Mouse (Mus musculus): Measurements from ENCODE around the gene Plekhg5. TPM values are rescaled to one million over a fixed set of nuclear protein-coding genes. Genes with fewer than 3 reads are reported as not detected.

Plekhg5 gene
- polyA plus RNA-seq, 1 experiment from 2014 or later = 8.2 TPM

DNA sequence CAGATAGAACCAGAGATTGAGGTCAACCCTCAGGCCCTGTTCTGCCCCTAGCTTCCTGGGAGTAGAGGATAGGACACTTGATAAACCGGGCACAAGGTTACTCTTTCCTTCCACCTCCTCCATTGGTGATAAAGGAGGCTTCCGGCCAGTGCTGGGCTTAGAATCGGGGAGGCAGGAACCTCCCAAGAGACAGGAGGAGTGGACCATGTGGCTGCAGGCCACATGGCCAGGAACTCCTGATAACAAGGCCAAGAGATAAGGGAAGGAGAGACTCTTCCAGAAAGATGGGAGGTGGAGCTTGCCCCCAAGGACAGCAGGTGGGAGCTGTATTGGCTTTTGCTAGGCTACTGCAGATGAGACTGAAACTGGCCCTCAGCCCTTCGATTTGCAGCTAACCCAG, 78.2 kb downstream of the Plekhg5 start:
- H3K4me3 ChIP-seq (ENCODE audit: low read depth, low read length) = no peak overlapping the region
- H3K9ac ChIP-seq (ENCODE audit: low read length) = no peak overlapping the region
- DNase-seq (ENCODE audit: low spot score) (no peak), ATAC-seq (replicated peaks; ENCODE audit: low FRiP score) (no peak)
- no peak overlapping the region for H3K4me2 ChIP-seq (ENCODE audit: low read depth, low read length, severe bottlenecking)
- no peak overlapping the region for H3K27ac ChIP-seq (ENCODE audit: low read depth, low read length)
- H3K36me3 ChIP-seq (ENCODE audit: control insufficient read depth, insufficient read depth, low read length) = no peaks in the 10 kb centered on the region
- peaks cover 6% of the 10 kb centered on the region for H3K4me1 ChIP-seq (replicated peaks; ENCODE audit: control insufficient read depth, insufficient read depth, low read length)
- peaks cover 44% of the 10 kb centered on the region for H3K27me3 ChIP-seq (ENCODE audit: control insufficient read depth, insufficient read depth, low read length)
- H3K9me3 ChIP-seq (ENCODE audit: control insufficient read depth, low read length) = no peaks in the 10 kb centered on the region
- 75% methylated on average over 4 of the region's 4 CpGs for WGBS

DNA sequence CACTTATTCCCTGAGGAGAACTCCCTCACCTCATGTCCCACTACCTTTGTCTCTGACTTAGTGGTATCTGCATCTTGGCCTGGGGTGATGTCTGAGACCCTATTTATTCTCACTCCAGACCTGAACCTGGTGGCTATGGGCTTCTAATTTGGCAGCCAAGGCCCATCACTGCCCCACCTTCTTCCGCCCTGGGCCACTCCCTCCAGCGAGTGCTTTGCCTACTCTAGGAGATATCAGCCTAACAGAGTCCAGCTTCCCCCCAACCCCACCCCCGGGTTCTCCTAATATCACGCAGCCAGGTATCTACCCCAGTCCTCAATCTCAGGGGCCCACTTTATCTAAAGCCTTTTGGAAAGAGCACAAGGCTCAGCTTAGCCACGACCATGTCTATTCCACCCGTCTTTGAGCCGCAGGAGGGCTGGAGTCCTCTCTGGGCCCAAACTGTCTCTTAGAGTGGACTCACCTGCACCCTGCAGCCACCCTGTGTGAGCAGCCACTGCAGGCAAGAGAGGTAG, 79.2 kb downstream of the Plekhg5 start:
- no peaks in the 10 kb centered on the region for H3K36me3 ChIP-seq (ENCODE audit: control insufficient read depth, insufficient read depth, low read length)
- H3K9ac ChIP-seq (ENCODE audit: low read length) = no peak overlapping the region
- H3K27me3 ChIP-seq (ENCODE audit: control insufficient read depth, insufficient read depth, low read length) = peaks cover 44% of the 10 kb centered on the region
- DNase-seq (ENCODE audit: low spot score) = no peak
- H3K4me2 ChIP-seq (ENCODE audit: low read depth, low read length, severe bottlenecking) = peak overlapping the region; percentile 61
- no peak; the same call in 1 of the 2 replicates for ATAC-seq (replicated peaks; ENCODE audit: low FRiP score)
- peak overlapping the region; percentile 32 for H3K4me3 ChIP-seq (ENCODE audit: low read depth, low read length)
- WGBS = 14% methylated on average over 7 of the region's 7 CpGs
- H3K4me1 ChIP-seq (replicated peaks; ENCODE audit: control insufficient read depth, insufficient read depth, low read length) = peaks cover 6% of the 10 kb centered on the region
- H3K27ac ChIP-seq (ENCODE audit: low read depth, low read length) = no peak overlapping the region
- H3K9me3 ChIP-seq (ENCODE audit: control insufficient read depth, low read length) = no peaks in the 10 kb centered on the region

DNA sequence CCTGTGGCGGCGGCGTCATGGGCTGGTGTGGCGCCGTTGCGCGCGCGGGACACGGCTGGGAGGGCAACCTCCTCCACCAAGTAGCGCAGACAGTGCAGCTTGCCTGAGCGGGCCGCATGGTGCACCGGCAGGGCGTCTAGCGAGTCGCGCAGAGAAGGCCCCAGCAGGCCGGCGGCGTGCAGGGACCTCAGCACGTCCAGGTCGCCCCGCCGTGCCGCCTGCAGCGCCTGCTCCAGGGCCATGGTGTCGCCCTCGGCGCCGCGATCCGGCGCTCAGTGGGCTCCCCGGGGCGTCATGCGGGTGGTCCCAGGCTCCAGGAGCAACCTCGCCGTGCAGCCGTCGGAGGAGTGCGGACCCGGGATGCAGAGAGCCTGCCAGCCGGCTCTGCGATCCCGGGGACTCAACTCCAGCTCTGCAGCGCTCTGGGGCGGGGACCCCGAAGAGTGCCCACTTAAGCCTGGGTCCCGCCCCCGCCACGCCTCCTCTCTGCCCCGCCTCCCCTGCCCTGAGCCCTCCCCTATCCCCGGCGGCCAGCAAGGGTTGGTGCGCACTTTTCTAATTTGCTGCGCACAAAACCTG, 79.8 kb downstream of the Plekhg5 start, which contains the start of gene Espn:
TSS of gene Espn (minus strand) at position 406 of the 579 bp plus-strand sequence.
- Histone ChIP-seq H3K4me1 (replicated peaks; ENCODE audit: control insufficient read depth, insufficient read depth, low read length) (peaks cover 6% of the 10 kb centered on the region), H3K9ac (ENCODE audit: low read length) (no peak within 1 kb of the TSS), H3K4me2 (ENCODE audit: low read depth, low read length, severe bottlenecking) (peak within 1 kb of the TSS; percentile 61), H3K4me3 (ENCODE audit: low read depth, low read length) (peak within 1 kb of the TSS; percentile 32), H3K9me3 (ENCODE audit: control insufficient read depth, low read length) (no peaks in the 10 kb centered on the region), H3K36me3 (ENCODE audit: control insufficient read depth, insufficient read depth, low read length) (no peaks in the 10 kb centered on the region), H3K27ac (ENCODE audit: low read depth, low read length) (no peak within 1 kb of the TSS), H3K27me3 (ENCODE audit: control insufficient read depth, insufficient read depth, low read length) (peaks cover 44% of the 10 kb centered on the region)
- DNase-seq (ENCODE audit: low spot score) = peak; percentile 87
- WGBS = under 1% methylated on average over 47 of the region's 57 CpGs
- ATAC-seq (replicated peaks; ENCODE audit: low FRiP score) = peak; percentile 69

- DNase-seq (ENCODE audit: low spot score) (peak; percentile 92), ATAC-seq (replicated peaks; ENCODE audit: low FRiP score) (0 out of 2 replicates have a peak, but pooled peaks have one; percentile 36)
- no peak overlapping the region for H3K27ac ChIP-seq (ENCODE audit: low read depth, low read length)
- H3K4me3 ChIP-seq (ENCODE audit: low read depth, low read length) = no peak overlapping the region
- no peaks in the 10 kb centered on the region for H3K36me3 ChIP-seq (ENCODE audit: control insufficient read depth, insufficient read depth, low read length)
- peaks cover 61% of the 10 kb centered on the region for H3K27me3 ChIP-seq (ENCODE audit: control insufficient read depth, insufficient read depth, low read length)
- H3K4me2 ChIP-seq (ENCODE audit: low read depth, low read length, severe bottlenecking) = peak overlapping the region; percentile 26; the same call in 1 of the 2 replicates
- 1% methylated on average over 23 of the region's 23 CpGs for WGBS
- H3K4me1 ChIP-seq (replicated peaks; ENCODE audit: control insufficient read depth, insufficient read depth, low read length) = peaks cover 12% of the 10 kb centered on the region
- no peak overlapping the region; the same call in 1 of the 2 replicates for H3K9ac ChIP-seq (ENCODE audit: low read length)
- no peaks in the 10 kb centered on the region for H3K9me3 ChIP-seq (ENCODE audit: control insufficient read depth, low read length)
Observed at GRCm38 (mm10) chr4:152153771-152154177, 81.5 kb downstream of the Plekhg5 start.

DNA sequence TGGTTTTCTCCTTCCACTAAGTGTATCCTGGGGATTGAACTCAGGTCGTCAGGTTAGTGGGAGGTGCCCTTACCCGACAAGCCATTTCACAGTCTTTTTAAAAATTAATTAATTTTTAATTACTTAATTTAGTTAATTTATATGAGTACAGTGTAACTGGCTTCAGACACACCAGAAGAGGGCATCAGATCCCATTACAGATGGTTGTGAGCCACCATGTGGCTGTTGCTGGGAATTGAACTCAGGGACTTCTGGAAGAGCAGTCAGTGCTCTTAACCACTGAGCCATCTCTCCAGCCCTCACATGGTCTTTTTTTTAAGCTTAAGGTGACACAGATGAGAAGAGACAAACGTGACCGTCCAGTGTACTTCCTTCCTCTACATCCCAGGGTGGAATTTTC, 82.7 kb downstream of the Plekhg5 start:
- no peak overlapping the region for H3K9ac ChIP-seq (ENCODE audit: low read length)
- no peaks in the 10 kb centered on the region for H3K36me3 ChIP-seq (ENCODE audit: control insufficient read depth, insufficient read depth, low read length)
- WGBS = 69% methylated on average over 4 of the region's 4 CpGs
- H3K4me2 ChIP-seq (ENCODE audit: low read depth, low read length, severe bottlenecking) = no peak overlapping the region
- H3K4me3 ChIP-seq (ENCODE audit: low read depth, low read length) = no peak overlapping the region
- H3K27ac ChIP-seq (ENCODE audit: low read depth, low read length) = no peak overlapping the region
- DNase-seq (ENCODE audit: low spot score) (no peak), ATAC-seq (replicated peaks; ENCODE audit: low FRiP score) (no peak)
- peaks cover 71% of the 10 kb centered on the region for H3K27me3 ChIP-seq (ENCODE audit: control insufficient read depth, insufficient read depth, low read length)
- peaks cover 12% of the 10 kb centered on the region for H3K4me1 ChIP-seq (replicated peaks; ENCODE audit: control insufficient read depth, insufficient read depth, low read length)
- no peaks in the 10 kb centered on the region for H3K9me3 ChIP-seq (ENCODE audit: control insufficient read depth, low read length)

DNA sequence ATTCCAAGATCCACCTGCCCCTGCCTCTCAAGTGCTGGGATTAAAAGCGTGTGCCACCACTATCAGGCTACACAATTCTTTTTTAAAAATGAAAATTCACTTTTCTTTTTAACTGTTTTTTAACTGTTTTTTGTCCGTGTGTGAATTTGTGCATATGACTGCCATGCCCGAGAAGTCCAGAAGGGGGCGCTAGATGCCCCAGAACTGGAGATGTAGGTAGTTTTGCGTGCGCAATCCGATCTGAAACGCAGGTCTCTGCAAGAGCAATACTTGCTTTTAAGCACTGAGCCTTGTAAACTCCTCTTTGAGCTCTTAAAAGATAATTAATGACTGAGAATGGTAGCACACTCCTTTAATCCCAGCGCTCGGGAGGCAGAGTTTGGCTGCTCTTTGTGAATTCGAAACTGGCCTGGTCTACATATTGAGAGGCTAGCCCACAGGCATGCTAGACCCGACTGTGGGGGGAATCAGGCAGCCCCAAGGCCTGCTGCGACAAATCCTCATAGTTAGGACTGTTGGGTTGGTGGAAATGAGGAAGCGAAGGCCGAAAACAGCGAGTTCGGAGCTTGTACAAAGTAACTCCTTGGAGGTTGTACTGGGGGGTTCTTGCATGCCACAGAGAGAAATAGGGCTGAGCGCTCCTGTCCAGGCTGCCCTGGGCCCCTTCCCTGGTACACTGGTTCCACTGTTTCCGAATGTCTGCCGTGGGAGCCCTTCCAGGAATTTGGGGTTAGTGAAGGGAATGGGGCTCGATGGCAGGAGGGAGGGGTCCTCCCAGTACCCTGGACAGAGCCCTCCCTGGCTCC, 85.7 kb downstream of the Plekhg5 start:
- Histone ChIP-seq H3K4me1 (replicated peaks; ENCODE audit: control insufficient read depth, insufficient read depth, low read length) (peaks cover 6% of the 10 kb centered on the region; the same call in 1 of the 2 replicates), H3K4me2 (ENCODE audit: low read depth, low read length, severe bottlenecking) (0 out of 2 replicates have a peak overlapping the region, but pooled peaks have one; percentile 8), H3K36me3 (ENCODE audit: control insufficient read depth, insufficient read depth, low read length) (no peaks in the 10 kb centered on the region), H3K4me3 (ENCODE audit: low read depth, low read length) (peak overlapping the region; percentile 6; the same call in 1 of the 2 replicates), H3K27ac (ENCODE audit: low read depth, low read length) (no peak overlapping the region), H3K9ac (ENCODE audit: low read length) (no peak overlapping the region), H3K27me3 (ENCODE audit: control insufficient read depth, insufficient read depth, low read length) (peaks cover 63% of the 10 kb centered on the region), H3K9me3 (ENCODE audit: control insufficient read depth, low read length) (no peaks in the 10 kb centered on the region)
- DNase-seq (ENCODE audit: low spot score) (peak; percentile 78), ATAC-seq (replicated peaks; ENCODE audit: low FRiP score) (no peak)
- WGBS = 16% methylated on average over 21 of the region's 21 CpGs

DNA sequence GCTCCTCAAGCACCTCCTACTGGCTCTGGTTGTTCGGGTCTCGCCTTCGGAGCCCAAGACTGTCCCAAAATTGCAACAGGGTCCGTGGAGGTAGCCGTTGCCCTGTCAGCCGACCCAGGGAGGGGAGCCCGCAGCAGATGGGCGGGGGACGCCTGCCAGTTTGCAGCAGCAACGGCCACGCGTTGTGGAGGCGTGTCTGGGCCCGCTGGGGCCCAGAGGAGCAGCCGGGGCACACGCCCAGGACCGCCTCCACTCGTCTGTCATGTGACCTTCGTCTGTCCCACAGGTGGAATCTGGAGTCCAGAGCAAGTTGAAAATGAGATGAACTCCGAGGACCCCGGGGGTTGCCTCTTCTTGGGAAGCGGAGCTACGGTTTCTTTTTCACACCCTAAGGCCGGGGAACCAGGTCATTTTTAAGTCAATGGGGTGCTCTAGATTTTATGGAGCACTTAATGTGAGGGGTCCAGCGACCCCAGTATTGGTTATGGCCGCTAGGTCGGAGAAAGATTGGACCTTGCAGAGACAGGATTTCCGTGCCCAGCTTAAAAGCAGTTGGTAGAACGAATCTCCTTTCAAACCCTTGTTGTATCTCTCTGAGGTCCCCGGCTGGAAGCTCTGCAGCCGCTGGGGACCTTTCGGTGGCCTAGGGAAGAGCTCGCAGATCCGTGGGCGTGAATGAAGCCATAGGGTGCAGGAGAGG, 86.4 kb downstream of the Plekhg5 start, which contains the start of gene Hes2:
TSS of gene Hes2 (plus strand) at position 283 of the 700 bp plus-strand sequence.
- no peaks in the 10 kb centered on the region for H3K36me3 ChIP-seq (ENCODE audit: control insufficient read depth, insufficient read depth, low read length)
- H3K4me3 ChIP-seq (ENCODE audit: low read depth, low read length) = peak within 1 kb of the TSS; percentile 6; the same call in 1 of the 2 replicates
- no peak within 1 kb of the TSS for H3K27ac ChIP-seq (ENCODE audit: low read depth, low read length)
- no peak for DNase-seq (ENCODE audit: low spot score)
- no peaks in the 10 kb centered on the region for H3K9me3 ChIP-seq (ENCODE audit: control insufficient read depth, low read length)
- WGBS = 4% methylated on average over 35 of the region's 35 CpGs
- H3K27me3 ChIP-seq (ENCODE audit: control insufficient read depth, insufficient read depth, low read length) = peaks cover 55% of the 10 kb centered on the region
- ATAC-seq (replicated peaks; ENCODE audit: low FRiP score) = no peak
- 0 out of 2 replicates have a peak within 1 kb of the TSS, but pooled peaks have one; percentile 8 for H3K4me2 ChIP-seq (ENCODE audit: low read depth, low read length, severe bottlenecking)
- no peak within 1 kb of the TSS for H3K9ac ChIP-seq (ENCODE audit: low read length)
- H3K4me1 ChIP-seq (replicated peaks; ENCODE audit: control insufficient read depth, insufficient read depth, low read length) = peaks cover 6% of the 10 kb centered on the region; the same call in 1 of the 2 replicates

GRCm38 (mm10) chr4:152159285-152159678, 87.0 kb downstream of the Plekhg5 start:
- H3K36me3 ChIP-seq (ENCODE audit: control insufficient read depth, insufficient read depth, low read length) = no peaks in the 10 kb centered on the region
- H3K9me3 ChIP-seq (ENCODE audit: control insufficient read depth, low read length) = no peaks in the 10 kb centered on the region
- no peak overlapping the region for H3K27ac ChIP-seq (ENCODE audit: low read depth, low read length)
- H3K9ac ChIP-seq (ENCODE audit: low read length) = no peak overlapping the region
- ATAC-seq (replicated peaks; ENCODE audit: low FRiP score) (no peak), DNase-seq (ENCODE audit: low spot score) (no peak)
- H3K4me3 ChIP-seq (ENCODE audit: low read depth, low read length) = no peak overlapping the region
- H3K4me2 ChIP-seq (ENCODE audit: low read depth, low read length, severe bottlenecking) = no peak overlapping the region
- peaks cover 53% of the 10 kb centered on the region for H3K27me3 ChIP-seq (ENCODE audit: control insufficient read depth, insufficient read depth, low read length)
- WGBS = 3% methylated on average over 19 of the region's 19 CpGs
- H3K4me1 ChIP-seq (replicated peaks; ENCODE audit: control insufficient read depth, insufficient read depth, low read length) = peaks cover 6% of the 10 kb centered on the region; the same call in 1 of the 2 replicates
